Mouse (Mus musculus) MEL (cell line): ENCODE results near the gene Tmem158. TPM values are rescaled to one million over a fixed set of nuclear protein-coding genes. Genes with fewer than 3 reads are reported as not detected.

Source experiments
- DNase-seq: peaks from one replicate; pipeline ENCODE4 v3.0.0; 2011; ENCODE audit warnings: low read depth, low spot score
- H3K27ac ChIP-seq: 2 replicates; pipeline ENCODE4 v1.5.1; 2012; ENCODE audit warnings: low read depth, mild to moderate bottlenecking, control low read depth, low read length, moderate library complexity; ENCODE audit not compliant: control insufficient read depth
- H3K27me3 ChIP-seq, 2 experiments: fragments of 150-350 bp in 1 of 2; sonication (generic) in 1 of 2; 2 replicates each; pipeline ENCODE4 v1.6.1; 2012; ENCODE audit warnings: low read length in 2 of 2, mild to moderate bottlenecking in 2 of 2, improper control_type of control experiment in 1 of 2, moderate library complexity in 1 of 2; ENCODE audit not compliant: insufficient read depth in 2 of 2, control insufficient read depth in 1 of 2
- H3K36me3 ChIP-seq, 2 experiments: 2 replicates each; pipeline ENCODE4 v1.6.1; 2012 to 2014; ENCODE audit warnings: low read length in 2 of 2, improper control_type of control experiment in 1 of 2, inconsistent platforms in 1 of 2, mild to moderate bottlenecking in 1 of 2; ENCODE audit not compliant: insufficient read depth in 2 of 2, control insufficient read depth in 1 of 2
- H3K4me1 ChIP-seq, 2 experiments: fragments of 150-350 bp in 1 of 2; sonication (generic) in 1 of 2; 2 replicates each; pipeline ENCODE4 v1.6.1; 2012; ENCODE audit warnings: low read length in 2 of 2, improper control_type of control experiment in 1 of 2, mild to moderate bottlenecking in 1 of 2; ENCODE audit not compliant: insufficient read depth in 2 of 2, control insufficient read depth in 1 of 2
- H3K4me3 ChIP-seq, 2 experiments: fragments of 150-350 bp in 1 of 2; sonication (generic) in 1 of 2; 2 replicates each; pipeline ENCODE4 v1.5.1; 2012; ENCODE audit warnings: low read depth in 2 of 2, low read length in 2 of 2, mild to moderate bottlenecking in 2 of 2, moderate library complexity in 2 of 2, control low read depth in 1 of 2, improper control_type of control experiment in 1 of 2; ENCODE audit not compliant: control insufficient read depth in 1 of 2, insufficient read depth in 1 of 2
- H3K79me2 ChIP-seq: 2 replicates; pipeline ENCODE4 v1.6.1; 2012; ENCODE audit warnings: mild to moderate bottlenecking, low read length, moderate library complexity; ENCODE audit not compliant: control insufficient read depth, poor library complexity, insufficient read depth
- H3K9ac ChIP-seq: 2 replicates; pipeline ENCODE4 v1.6.1; 2012; ENCODE audit warnings: low read depth, mild to moderate bottlenecking, control low read depth, low read length, moderate library complexity; ENCODE audit not compliant: control insufficient read depth, poor library complexity, severe bottlenecking
- H3K9me3 ChIP-seq: fragments of 150-350 bp; sonication (generic); replicated peaks from 2 replicates; pipeline ENCODE4 v1.6.1; 2012; ENCODE audit warnings: mild to moderate bottlenecking, low read length, improper control_type of control experiment, moderate library complexity; ENCODE audit not compliant: insufficient read depth
- CTCF ChIP-seq, 3 experiments: IDR thresholded peaks in 2 of 3; conservative IDR thresholded peaks in 1 of 3; 2 replicates each; pipeline ENCODE4 v1.5.1; 2011 to 2012; ENCODE audit warnings: low read length in 3 of 3, low read depth in 2 of 3, mild to moderate bottlenecking in 2 of 3, improper control_type of control experiment in 1 of 3, inconsistent platforms in 1 of 3, mixed read lengths in 1 of 3, moderate library complexity in 1 of 3; ENCODE audit not compliant: control insufficient read depth in 1 of 3, insufficient read depth in 1 of 3, poor library complexity in 1 of 3, severe bottlenecking in 1 of 3
- E2F4 ChIP-seq: IDR thresholded peaks from 2 replicates; pipeline ENCODE4 v1.6.1; 2011; ENCODE audit warnings: low read depth, low read length, improper control_type of control experiment, borderline replicate concordance
- EP300 ChIP-seq, 2 experiments: IDR thresholded peaks; 2 replicates each; pipeline ENCODE4 v1.6.1; 2011; ENCODE audit warnings: improper control_type of control experiment in 2 of 2, low read length in 2 of 2, low read depth in 1 of 2, mild to moderate bottlenecking in 1 of 2
- GATA1 ChIP-seq: IDR thresholded peaks from 2 replicates; pipeline ENCODE4 v1.6.1; 2011; ENCODE audit warnings: low read depth, low read length, improper control_type of control experiment
- HCFC1 ChIP-seq: IDR thresholded peaks from 2 replicates; pipeline ENCODE4 v1.6.1; 2012; ENCODE audit warnings: low read depth, mild to moderate bottlenecking, inconsistent platforms, low read length, improper control_type of control experiment, moderate library complexity
- MEF2A ChIP-seq: IDR thresholded peaks from 2 replicates; pipeline ENCODE4 v1.6.1; 2014; ENCODE audit warnings: low read depth, mild to moderate bottlenecking, inconsistent platforms, low read length, improper control_type of control experiment; ENCODE audit not compliant: poor library complexity, insufficient replicate concordance, severe bottlenecking; ENCODE audit errors: extremely low read depth
- NELFE ChIP-seq: IDR thresholded peaks from 2 replicates; pipeline ENCODE4 v1.6.1; 2011; ENCODE audit warnings: low read depth, low read length, improper control_type of control experiment
- POLR2A ChIP-seq, 2 experiments: IDR thresholded peaks; 2 replicates each; pipeline ENCODE4 v1.6.1; 2011 to 2012; ENCODE audit warnings: low read length in 2 of 2, mild to moderate bottlenecking in 2 of 2, control low read depth in 1 of 2, improper control_type of control experiment in 1 of 2, low read depth in 1 of 2, moderate library complexity in 1 of 2; ENCODE audit not compliant: control insufficient read depth in 1 of 2, insufficient read depth in 1 of 2, poor library complexity in 1 of 2
- POLR2AphosphoS2 ChIP-seq: IDR thresholded peaks from 2 replicates; pipeline ENCODE4 v1.6.1; 2011; ENCODE audit warnings: low read length, improper control_type of control experiment
- RAD21 ChIP-seq: IDR thresholded peaks from 2 replicates; pipeline ENCODE4 v1.6.1; 2011; ENCODE audit warnings: mild to moderate bottlenecking, low read depth, low read length, improper control_type of control experiment
- TAL1 ChIP-seq: IDR thresholded peaks from 2 replicates; pipeline ENCODE4 v1.6.1; 2012; ENCODE audit warnings: mild to moderate bottlenecking, inconsistent platforms, low read length, moderate library complexity, mixed read lengths
- USF1 ChIP-seq: IDR thresholded peaks from 2 replicates; pipeline ENCODE4 v1.6.1; 2014; ENCODE audit warnings: low read depth, mild to moderate bottlenecking, inconsistent platforms, low read length, improper control_type of control experiment, moderate library complexity
- USF2 ChIP-seq, 2 experiments: IDR thresholded peaks; 2 replicates each; pipeline ENCODE4 v1.6.1; 2011 to 2012; ENCODE audit warnings: improper control_type of control experiment in 2 of 2, low read length in 2 of 2, borderline replicate concordance in 1 of 2, inconsistent platforms in 1 of 2, low read depth in 1 of 2, mild to moderate bottlenecking in 1 of 2; ENCODE audit not compliant: insufficient read depth in 1 of 2
- polyA plus RNA-seq, 2 experiments: library from polyadenylated mRNA; stranded (reverse) in 1 of 2; unstranded in 1 of 2; fragments of >175 nt in 1 of 2; fragments of >200 nt in 1 of 2; gene quantifications; 2 replicates each; pipeline versions ENCODE4 v1.2.1 to v1.2.4; 2012; ENCODE audit warnings: low replicate concordance in 2 of 2, low read depth in 1 of 2; ENCODE audit not compliant: insufficient read length in 2 of 2, insufficient read depth in 1 of 2, missing spikeins in 1 of 2
- total RNA-seq: library from RNA; depleted of rRNA; stranded (reverse); fragments of 300-350 nt; gene quantifications from 2 replicates; pipeline ENCODE4 v1.2.3, GENCODE M21; 2012

Tmem158 gene
- total and polyA plus RNA-seq, 3 experiments, result 5.0 to 10.1 TPM; not detected in 1

GRCm38 (mm10) chr9:123274674-123275073 lies 14.1 kb upstream of the Tmem158 start:
- DNase-seq, result no peak
- H3K9ac ChIP-seq, result no peak overlapping the region
- H3K9me3 ChIP-seq, result no peaks in the 10 kb centered on the region
- no peak overlapping the region for H3K4me3 ChIP-seq
- no peaks in the 10 kb centered on the region for H3K79me2 ChIP-seq
- H3K27me3 ChIP-seq, result no peaks in the 10 kb centered on the region
- TF ChIP-seq NELFE, result no peak
- no peak for TF ChIP-seq TAL1
- peaks cover 0 to 65% of the 10 kb centered on the region in 2 experiments; a peak in 2 of 4 replicates for H3K36me3 ChIP-seq
- H3K4me1 ChIP-seq, result peaks cover 20 to 59% of the 10 kb centered on the region in 2 experiments
- peak overlapping the region; percentile 56; the same call in 1 of the 2 replicates for H3K27ac ChIP-seq

GRCm38 (mm10) chr9:123273876-123274275 lies 13.3 kb upstream of the Tmem158 start:
- H3K9ac ChIP-seq, result no peak overlapping the region
- no peaks in the 10 kb centered on the region for H3K27me3 ChIP-seq
- H3K27ac ChIP-seq, result no peak overlapping the region
- no peaks in the 10 kb centered on the region for H3K9me3 ChIP-seq
- peaks cover 20 to 62% of the 10 kb centered on the region in 2 experiments for H3K4me1 ChIP-seq
- no peak for TF ChIP-seq E2F4
- no peak for TF ChIP-seq EP300 (IDR thresholded peaks at IDR 0.05; ENCODE audit: low read depth in 1 of 2, low read length in 2 of 2)
- no peak for TF ChIP-seq CTCF (IDR thresholded peaks at IDR 0.05 in 2 of 3, conservative IDR thresholded peaks at IDR 0.05 in 1 of 3; ENCODE audit: control insufficient read depth in 1 of 3, insufficient read depth in 1 of 3, low read depth in 2 of 3, low read length in 3 of 3, poor library complexity in 1 of 3, severe bottlenecking in 1 of 3)
- TF ChIP-seq RAD21, result no peak
- TF ChIP-seq USF2 (IDR thresholded peaks at IDR 0.05; ENCODE audit: borderline replicate concordance in 1 of 2, insufficient read depth in 1 of 2, low read depth in 1 of 2, low read length in 2 of 2), result no peak
- no peak for TF ChIP-seq USF1
- no peak for TF ChIP-seq MEF2A
- no peak for TF ChIP-seq POLR2AphosphoS2
- no peak overlapping the region for H3K4me3 ChIP-seq
- peaks cover 0 to 63% of the 10 kb centered on the region in 2 experiments; a peak in 2 of 4 replicates for H3K36me3 ChIP-seq
- no peak for DNase-seq
- no peaks in the 10 kb centered on the region for H3K79me2 ChIP-seq

GRCm38 (mm10) chr9:123271552-123271951 lies 11.0 kb upstream of the Tmem158 start:
- DNase-seq, result peak; percentile 57
- TF ChIP-seq GATA1, result peak; percentile 37; the same call in 1 of the 2 replicates
- 0 out of 2 replicates have a peak, but pooled peaks have one; percentile 11 for TF ChIP-seq HCFC1
- no peak for TF ChIP-seq POLR2A (IDR thresholded peaks at IDR 0.05; ENCODE audit: control insufficient read depth in 1 of 2, insufficient read depth in 1 of 2, low read depth in 1 of 2, low read length in 2 of 2, poor library complexity in 1 of 2)
- H3K4me3 ChIP-seq, result no peak overlapping the region

More at GRCm38 (mm10) chr9:123271552-123271951, 11.0 kb upstream of the Tmem158 start:
- peaks cover 0 to 45% of the 10 kb centered on the region in 2 experiments; a peak in 2 of 4 replicates for H3K36me3 ChIP-seq
- no peaks in the 10 kb centered on the region for H3K9me3 ChIP-seq
- no peaks in the 10 kb centered on the region for H3K27me3 ChIP-seq
- no peak overlapping the region for H3K9ac ChIP-seq
- no peak overlapping the region for H3K27ac ChIP-seq
- no peaks in the 10 kb centered on the region for H3K79me2 ChIP-seq
- H3K4me1 ChIP-seq, result peaks cover 11 to 45% of the 10 kb centered on the region in 2 experiments
